Mouse (Mus musculus) gastrocnemius, postnatal 4 days (tissue): Measurements from ENCODE around the gene Snw1. TPM values are rescaled to one million over a fixed set of nuclear protein-coding genes. Genes with fewer than 3 reads are reported as not detected.
A peak's percentile ranks its signal among the peaks of the same experiment; 100 is the strongest.

Experiments used
- DNase-seq, 2 experiments: peaks; one replicate each; pipeline ENCODE4 v3.0.0; 2021 to 2022; ENCODE audit warnings: low spot score in 2 of 2, mixed read lengths in 2 of 2
- microRNA-seq: library from miRNA; unstranded; fragments of <30 nt; microRNA quantifications from one replicate; pipeline ENCODE4 v1.2.0, GENCODE M21; 2021
- total RNA-seq, 2 experiments: library from RNA; stranded (reverse); gene quantifications; 2 replicates each; pipeline ENCODE4 v1.2.3; 2021

The Snw1 gene
- total RNA-seq, 2 experiments from 2014 or later = 55.7 to 61.5 TPM

GRCm38 (mm10) chr12:87424516-87424915 lies 47.6 kb downstream of the Snw1 start:
- DNase-seq = no peak

GRCm38 (mm10) chr12:87423700-87424099 lies 48.4 kb downstream of the Snw1 start:
- no peak for DNase-seq

DNA sequence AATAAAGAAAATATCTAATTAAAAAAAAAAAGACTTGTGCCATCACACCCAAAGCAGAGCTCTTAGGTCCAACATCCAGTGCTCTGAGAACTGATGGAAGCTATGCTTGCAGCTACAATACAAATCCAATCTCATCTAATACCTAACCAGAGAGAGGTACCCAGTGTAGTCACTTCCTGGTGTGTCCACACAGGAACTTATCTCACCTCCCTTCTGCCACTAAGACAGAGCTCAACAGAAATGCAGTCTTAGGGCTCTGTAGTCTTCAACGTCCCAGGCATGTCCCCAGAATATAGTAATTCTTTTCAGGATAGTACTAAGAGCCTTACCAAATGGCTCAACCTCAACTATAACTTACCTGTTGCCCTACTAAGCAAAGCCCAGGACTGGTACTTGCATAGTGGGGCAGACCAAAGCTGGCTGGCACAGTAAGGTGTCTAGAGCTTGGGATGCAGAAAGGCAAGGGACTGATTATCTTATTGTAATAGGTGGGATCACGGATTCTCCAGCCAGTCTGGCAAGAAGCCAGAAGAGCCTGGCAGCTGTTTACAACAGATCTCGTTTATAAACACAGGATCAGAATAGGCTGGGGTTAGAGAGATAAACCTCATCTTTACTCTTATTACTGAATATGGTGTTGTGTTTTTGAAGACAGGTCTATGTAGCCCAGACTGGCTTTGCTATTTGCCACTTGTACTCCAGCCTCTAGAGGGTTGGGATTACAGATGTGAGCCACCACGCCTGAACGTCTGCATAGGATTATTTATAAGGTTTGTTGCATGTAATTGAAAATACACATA lies 50.2 kb downstream of the Snw1 start:
- no peak for DNase-seq

GRCm38 (mm10) chr12:87419974-87420485 lies 52.0 kb downstream of the Snw1 start:
- no peak for DNase-seq

GRCm38 (mm10) chr12:87418921-87419320 lies 53.2 kb downstream of the Snw1 start:
- DNase-seq = no peak

GRCm38 (mm10) chr12:87416690-87417089 lies 55.4 kb downstream of the Snw1 start:
- peak in 1 of 2 experiments; percentile 36 for DNase-seq

- DNase-seq = no peak
Measured at GRCm38 (mm10) chr12:87415358-87415757, 56.7 kb downstream of the Snw1 start.

- DNase-seq = peak; percentile 26 to 71
Measured at GRCm38 (mm10) chr12:87413179-87413790, 58.8 kb downstream of the Snw1 start.

GRCm38 (mm10) chr12:87410999-87411398 lies 61.1 kb downstream of the Snw1 start:
- no peak for DNase-seq

DNA sequence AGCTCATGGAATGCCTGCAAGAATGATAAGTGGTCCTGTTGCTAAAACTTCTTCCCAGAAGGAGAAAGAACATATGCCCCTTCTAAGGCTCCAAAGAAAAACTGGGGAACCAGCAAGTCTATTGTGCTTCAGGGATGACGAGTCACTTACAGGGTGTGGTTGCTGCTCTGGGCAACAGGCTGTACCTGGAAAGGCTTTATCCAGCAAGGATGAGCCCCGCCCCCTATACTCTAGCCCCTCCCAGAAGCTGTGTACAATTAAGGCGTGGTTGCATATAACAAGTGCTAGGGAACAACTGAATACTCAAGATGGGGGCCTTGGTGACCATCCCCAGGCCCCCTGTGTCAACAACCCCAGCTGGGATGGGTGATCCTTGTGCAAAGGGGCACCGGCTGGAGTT lies 63.0 kb downstream of the Snw1 start:
- DNase-seq = no peak

DNA sequence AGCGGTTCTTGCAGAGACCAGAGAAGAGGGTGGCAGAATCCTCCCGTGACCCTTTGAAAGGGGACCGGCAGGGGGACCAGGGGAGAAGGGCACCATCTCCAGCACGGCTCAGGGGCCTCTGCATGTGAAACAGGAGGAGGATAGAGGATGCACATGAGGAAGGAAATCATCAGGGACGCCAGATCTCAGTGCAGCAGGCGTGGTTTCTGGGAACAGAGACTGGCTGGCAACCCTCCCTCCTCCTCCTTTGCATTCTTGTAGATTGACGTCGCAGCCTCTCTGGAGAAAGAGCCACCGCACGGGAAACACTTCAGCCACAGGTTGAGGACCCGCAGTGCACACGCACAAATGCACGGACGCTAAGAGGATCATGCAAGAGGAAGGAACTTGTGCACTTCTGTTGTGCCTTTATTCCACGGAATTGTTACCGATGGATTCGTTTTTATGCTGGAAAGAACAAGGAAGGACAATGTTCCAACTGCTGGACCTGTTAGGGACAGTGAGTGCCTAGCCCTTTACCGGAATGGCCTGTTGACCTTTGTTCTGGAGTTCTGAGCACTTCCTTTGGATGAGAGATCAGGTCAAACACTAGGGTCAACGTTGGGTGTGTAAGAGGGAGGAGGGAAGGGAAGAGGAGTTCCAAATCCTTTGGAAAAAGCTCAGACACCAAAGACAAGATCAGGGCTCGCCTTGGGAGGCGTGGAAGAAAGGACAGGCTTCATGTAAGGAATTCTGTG lies 64.0 kb downstream of the Snw1 start:
- peak in 1 of 2 experiments; percentile 16 for DNase-seq

- DNase-seq = no peak
Measured at GRCm38 (mm10) chr12:87405721-87406120, 66.4 kb downstream of the Snw1 start.

- DNase-seq = no peak
Measured at GRCm38 (mm10) chr12:87405165-87405564, 66.9 kb downstream of the Snw1 start.

DNA sequence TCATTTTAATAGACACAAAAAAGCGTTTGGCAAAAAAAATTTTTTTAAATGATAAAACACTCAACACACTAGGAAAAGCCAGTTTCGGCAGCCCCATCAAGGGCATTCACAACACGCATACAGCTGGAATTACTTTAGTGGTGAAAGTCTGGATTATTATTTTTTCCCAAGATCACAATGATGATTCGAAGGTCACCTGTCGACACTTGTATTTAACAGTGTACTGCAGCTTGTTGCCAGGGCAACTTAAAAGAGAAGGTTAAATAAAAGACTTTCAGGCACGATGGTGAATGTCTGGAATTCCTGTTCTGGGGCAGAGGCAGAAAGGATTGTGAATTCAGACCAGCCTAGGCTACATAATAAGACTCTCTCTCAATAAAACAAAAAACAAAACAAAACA lies 70.2 kb downstream of the Snw1 start:
- no peak for DNase-seq

DNA sequence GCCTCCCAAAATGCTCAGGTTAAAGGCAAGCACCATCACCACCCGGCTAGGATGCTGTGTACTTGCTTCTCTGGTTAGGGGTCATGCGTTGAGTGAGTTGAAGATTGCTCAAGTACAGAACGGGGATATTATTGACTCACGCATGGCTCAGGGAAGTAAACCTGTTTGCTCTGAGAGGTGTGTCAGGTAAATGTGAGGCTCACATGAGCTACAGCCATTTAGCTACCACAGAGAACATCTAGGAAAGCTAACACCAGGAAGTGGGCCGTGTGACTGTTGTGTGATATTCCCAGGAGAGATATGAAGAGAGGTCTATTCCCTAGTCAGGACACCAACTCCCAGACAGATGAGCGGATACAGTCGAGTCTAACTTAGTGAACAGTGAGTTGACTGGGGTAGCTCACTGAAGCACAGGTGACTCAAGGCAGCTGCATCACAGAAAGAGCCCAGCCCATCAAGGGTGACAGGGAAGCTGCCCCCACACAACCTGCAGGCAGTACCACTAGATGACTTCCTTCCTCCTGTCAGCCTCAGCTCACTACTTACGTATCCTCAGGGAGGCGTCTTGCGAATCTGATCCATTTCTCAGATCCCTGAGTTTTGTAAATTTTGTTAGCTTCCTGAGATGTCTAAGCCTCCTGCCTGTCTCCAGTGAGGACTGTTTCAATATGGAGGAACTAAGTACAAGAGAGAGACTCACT lies 72.8 kb downstream of the Snw1 start:
- DNase-seq = no peak

Small RNAs within 50 kb of the gene (microRNA-seq; reads per million reads assigned to microRNA genes)
- 59.7 reads per million, percentile 44 among the genes with 10 or more reads in this experiment for gene Mir3068

Other genes starting within 250 kb of the Snw1 start
- gene Noxred1, start 233.5 kb downstream of the Snw1 start, total RNA-seq = under 1 TPM in 1 of 2 experiments, not detected in 1; 0.22 TPM
- gene Vipas39, start 206.0 kb downstream of the Snw1 start, total RNA-seq = 10 to 100 TPM; 18.1 to 20.7 TPM
- 100 to 1,000 TPM; 102 to 104 TPM for gene Ahsa1, start 205.8 kb downstream of the Snw1 start, total RNA-seq
- gene Ism2, start 172.6 kb downstream of the Snw1 start, total RNA-seq = under 1 TPM; 0.25 to 0.41 TPM
- gene Sptlc2, start 83.9 kb downstream of the Snw1 start, total RNA-seq = 10 to 100 TPM; 41.7 to 44.1 TPM
- gene Slirp, start 28.4 kb downstream of the Snw1 start, total RNA-seq = 100 to 1,000 TPM; 164 to 167 TPM
- 10 to 100 TPM; 16.2 to 16.5 TPM for gene Alkbh1, start 28.3 kb downstream of the Snw1 start, total RNA-seq
- not detected for gene Gm5788, start 22.4 kb upstream of the Snw1 start, total RNA-seq
- gene Gm8300, start 42.0 kb upstream of the Snw1 start, total RNA-seq = not detected
- gene Oog1, start 130.4 kb upstream of the Snw1 start, total RNA-seq = not detected
- gene Gm4027, start 146.6 kb upstream of the Snw1 start, total RNA-seq = not detected
- not detected for gene Gm16381, start 172.3 kb upstream of the Snw1 start, total RNA-seq